Comparison of ENCODE assay signal across 22 mouse cellular contexts in genomic region chr9:112151177-112151576, GRCm38 (mm10).
DNase-seq lines count a peak whose midpoint lies in the region; ATAC-seq and TF ChIP-seq lines count a peak whose summit lies in the region.
"Had no signal": no experiment of that assay in that cellular context is flagged by ENCODE, and none has a peak within 500 bp of the region (broad histone marks: within the 10 kb centered on the region; RNA-seq: fewer than 3 reads in every experiment).

No protein-coding gene starts in this region.

- no peak overlapping the region for H3K27ac ChIP-seq in kidney, embryonic 14.5 days (ENCODE audit: low read depth, low read length)
- H3K27ac ChIP-seq in kidney, postnatal 0 days: no peak overlapping the region
- H3K27ac ChIP-seq in kidney, embryonic 15.5 days: no peak overlapping the region
- peak overlapping the region; percentile 43; the same call in 1 of the 2 replicates for H3K27ac ChIP-seq in thymus, adult 2 months (ENCODE audit: control insufficient read depth, insufficient read depth, low read length)
- H3K27ac ChIP-seq: embryonic facial prominence, embryonic 13.5 days; embryonic facial prominence, embryonic 15.5 days; forebrain, embryonic 10.5 days; forebrain, embryonic 12.5 days had no signal

- no peak for DNase-seq in kidney, adult 9 months
- peak; percentile 67 for DNase-seq in kidney, postnatal 0 days (ENCODE audit: low spot score)
- no peak for DNase-seq in thymus, adult 2 months
- DNase-seq in thymus, postnatal 4 days: no peak
- DNase-seq: adrenal gland, adult 2 months; adrenal gland, postnatal 10 days; adrenal gland, postnatal 25 days; cerebellum, adult 11 months; cerebellum, adult 18-20 months; cerebellum, adult 8-10 months; cerebellum, adult 9-11 months; cerebellum, postnatal 14 days; cerebellum, postnatal 36 days; embryo, embryonic 11 days had no signal

- TF ChIP-seq CTCF in kidney, postnatal 0 days (IDR thresholded peaks at IDR 0.05; ENCODE audit: low read depth): no peak
- no peak for TF ChIP-seq CTCF in thymus, adult 2 months (IDR thresholded peaks at IDR 0.05; ENCODE audit: borderline replicate concordance, control insufficient read depth, extremely low read depth, insufficient read depth, low read length, poor library complexity)

- 45% methylated on average over 5 of the region's 5 CpGs for WGBS in kidney, embryonic 14.5 days
- WGBS in kidney, postnatal 0 days: 41% methylated on average over 5 of the region's 5 CpGs
- WGBS in kidney, embryonic 15.5 days: 54% methylated on average over 5 of the region's 5 CpGs
- whole genome bisulfite sequencing in thymus, adult 2 months: 97% methylated on average over 5 of the region's 5 CpGs

- no peak overlapping the region for H3K4me3 ChIP-seq in kidney, embryonic 14.5 days (ENCODE audit: low read length)
- no peak overlapping the region for H3K4me3 ChIP-seq in kidney, postnatal 0 days (replicated peaks; ENCODE audit: low read depth, low read length)
- H3K4me3 ChIP-seq in kidney, embryonic 15.5 days (replicated peaks): no peak overlapping the region
- H3K4me3 ChIP-seq in thymus, adult 2 months (ENCODE audit: control insufficient read depth, insufficient read depth, low read length): no peak overlapping the region
- H3K4me3 ChIP-seq: embryonic facial prominence, embryonic 13.5 days; embryonic facial prominence, embryonic 15.5 days; erythroblast, embryonic 14.5 days; forebrain, embryonic 10.5 days; forebrain, embryonic 12.5 days had no signal

- H3K4me2 ChIP-seq in kidney, embryonic 14.5 days (replicated peaks; ENCODE audit: low read depth, low read length): no peak overlapping the region
- H3K4me2 ChIP-seq in kidney, postnatal 0 days (ENCODE audit: low read length): no peak overlapping the region
- H3K4me2 ChIP-seq in kidney, embryonic 15.5 days: no peak overlapping the region
- H3K4me2 ChIP-seq: embryonic facial prominence, embryonic 13.5 days; embryonic facial prominence, embryonic 15.5 days; forebrain, embryonic 12.5 days had no signal

- no peaks in the 10 kb centered on the region for H3K36me3 ChIP-seq in kidney, embryonic 14.5 days (ENCODE audit: control insufficient read depth, insufficient read depth, low read length)
- no peaks in the 10 kb centered on the region for H3K36me3 ChIP-seq in kidney, postnatal 0 days (ENCODE audit: insufficient read depth, low read length)
- H3K36me3 ChIP-seq in kidney, embryonic 15.5 days: no peaks in the 10 kb centered on the region
- peaks cover 97% of the 10 kb centered on the region for H3K36me3 ChIP-seq in thymus, adult 2 months (ENCODE audit: control insufficient read depth, insufficient read depth, low read length)
- H3K36me3 ChIP-seq: embryonic facial prominence, embryonic 13.5 days; embryonic facial prominence, embryonic 15.5 days; forebrain, embryonic 10.5 days; forebrain, embryonic 12.5 days had no signal

- no peak for TF ChIP-seq POLR2A in thymus, adult 2 months (IDR thresholded peaks at IDR 0.05; ENCODE audit: control insufficient read depth, extremely low read depth, insufficient read depth, low read length, poor library complexity)

- ATAC-seq in kidney, embryonic 14.5 days (ENCODE audit: low FRiP score, low TSS enrichment): peak; percentile 72
- ATAC-seq in kidney, postnatal 0 days (replicated peaks; ENCODE audit: low FRiP score, low read depth): no peak
- no peak for ATAC-seq in kidney, embryonic 15.5 days (replicated peaks; ENCODE audit: low FRiP score)
- ATAC-seq: forebrain, embryonic 14.5 days had no signal

- no peak overlapping the region for H3K9ac ChIP-seq in kidney, embryonic 14.5 days (ENCODE audit: low read depth, low read length)
- no peak overlapping the region for H3K9ac ChIP-seq in kidney, postnatal 0 days (ENCODE audit: low read depth, low read length)
- no peak overlapping the region for H3K9ac ChIP-seq in kidney, embryonic 15.5 days
- H3K9ac ChIP-seq: embryonic facial prominence, embryonic 13.5 days; embryonic facial prominence, embryonic 15.5 days; forebrain, embryonic 12.5 days had no signal

- no peaks in the 10 kb centered on the region for H3K27me3 ChIP-seq in kidney, embryonic 14.5 days (ENCODE audit: control insufficient read depth, insufficient read depth, low read length)
- no peaks in the 10 kb centered on the region for H3K27me3 ChIP-seq in kidney, postnatal 0 days (ENCODE audit: insufficient read depth, low read length)
- H3K27me3 ChIP-seq in kidney, embryonic 15.5 days: 0 out of 2 replicates have a peak, but pooled peaks cover 3% of the 10 kb centered on the region
- H3K27me3 ChIP-seq in thymus, adult 2 months (ENCODE audit: control insufficient read depth, insufficient read depth, low read length): no peaks in the 10 kb centered on the region
- H3K27me3 ChIP-seq: embryonic facial prominence, embryonic 13.5 days; embryonic facial prominence, embryonic 15.5 days; forebrain, embryonic 12.5 days had no signal

- no peaks in the 10 kb centered on the region for H3K4me1 ChIP-seq in kidney, embryonic 14.5 days (ENCODE audit: control insufficient read depth, insufficient read depth, low read length)
- no peaks in the 10 kb centered on the region for H3K4me1 ChIP-seq in kidney, postnatal 0 days (replicated peaks; ENCODE audit: insufficient read depth, low read length)
- no peaks in the 10 kb centered on the region for H3K4me1 ChIP-seq in kidney, embryonic 15.5 days
- no peaks in the 10 kb centered on the region for H3K4me1 ChIP-seq in thymus, adult 2 months (replicated peaks; ENCODE audit: control insufficient read depth, insufficient read depth, low read length)
- H3K4me1 ChIP-seq: embryonic facial prominence, embryonic 13.5 days; embryonic facial prominence, embryonic 15.5 days; forebrain, embryonic 10.5 days; forebrain, embryonic 12.5 days had no signal

- no peaks in the 10 kb centered on the region for H3K9me3 ChIP-seq in kidney, embryonic 14.5 days (ENCODE audit: control insufficient read depth, low read length)
- H3K9me3 ChIP-seq in kidney, postnatal 0 days (replicated peaks; ENCODE audit: low read length): no peaks in the 10 kb centered on the region
- no peaks in the 10 kb centered on the region for H3K9me3 ChIP-seq in kidney, embryonic 15.5 days (replicated peaks)
- H3K9me3 ChIP-seq: embryonic facial prominence, embryonic 13.5 days; embryonic facial prominence, embryonic 15.5 days; forebrain, embryonic 10.5 days; forebrain, embryonic 12.5 days had no signal
